Mouse (Mus musculus) kidney, postnatal 36 days (tissue): ENCODE results near the gene Ccp110.

Experiments used
- DNase-seq, 2 experiments: peaks; one replicate each; pipeline ENCODE4 v3.0.0; 2021 to 2022; ENCODE audit warnings: mixed read lengths in 2 of 2

Ccp110 gene

DNA sequence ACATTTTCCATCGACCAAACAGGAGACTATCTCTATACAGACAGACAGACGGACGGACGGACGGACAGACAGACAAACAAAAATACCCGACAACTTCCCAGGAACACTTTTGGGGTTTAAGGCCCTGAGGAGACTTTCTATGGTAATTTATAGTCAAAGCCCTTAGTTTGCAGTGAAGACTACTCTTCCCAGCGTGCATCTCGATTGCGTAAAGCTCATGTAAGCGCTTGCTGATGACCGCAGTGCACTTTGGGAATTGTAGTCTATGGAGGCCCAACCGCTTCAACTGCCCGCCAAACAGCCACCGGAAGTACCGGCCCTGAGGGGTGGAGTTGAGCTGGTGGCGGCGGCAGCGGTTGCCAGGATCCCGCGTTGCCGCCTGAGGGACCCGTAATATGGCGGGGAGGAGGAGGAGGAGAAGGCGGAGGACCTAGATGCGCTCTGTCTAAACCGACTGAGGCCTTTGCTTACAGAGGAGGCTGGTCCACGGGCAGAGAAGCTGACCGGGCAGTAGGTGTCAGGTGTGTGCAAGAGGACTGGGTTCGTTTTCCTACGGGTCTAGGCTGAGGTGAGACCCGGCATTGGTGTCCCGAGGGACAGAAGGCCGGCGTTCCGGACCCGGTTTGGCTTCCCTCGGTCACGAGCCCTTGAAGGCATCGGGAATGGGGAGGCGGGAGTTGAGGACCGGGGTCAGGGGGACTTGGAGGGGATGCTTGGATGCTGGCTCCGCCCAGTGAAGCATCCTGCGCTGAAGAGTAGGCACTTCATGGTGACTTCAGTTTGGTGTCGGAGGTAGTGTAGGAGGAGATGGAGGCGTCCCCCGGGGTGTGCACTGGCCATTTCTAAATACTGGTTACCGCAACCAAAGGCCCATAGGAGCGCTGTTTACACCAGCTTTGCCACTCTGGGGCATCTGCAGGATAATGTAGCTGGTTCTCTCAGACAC, at the start of gene Ccp110:
Ccp110 (plus strand) TSS at position 325 of the 946 bp plus-strand sequence.
- peak; percentile 95 to 98 for DNase-seq

DNA sequence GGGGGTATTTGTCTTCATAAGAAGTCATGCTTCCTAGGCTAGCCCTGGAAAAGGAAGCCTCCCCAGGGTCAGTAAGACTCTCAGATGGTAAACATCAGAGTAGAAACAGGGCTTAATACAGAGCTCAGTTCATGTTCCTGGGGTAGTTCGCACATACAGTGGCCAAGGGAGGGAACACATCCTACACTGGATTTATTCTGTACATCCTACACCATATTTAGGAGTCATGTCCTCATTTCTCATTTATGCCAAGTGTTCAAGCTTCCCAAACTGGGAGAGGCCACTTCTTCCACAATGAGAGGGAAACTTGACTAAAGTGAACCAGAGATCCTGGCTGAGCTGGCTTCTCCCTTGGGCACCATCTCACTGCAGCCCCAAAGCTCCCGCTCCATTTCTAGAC, 44.6 kb upstream of the Ccp110 start:
- no peak for DNase-seq

DNA sequence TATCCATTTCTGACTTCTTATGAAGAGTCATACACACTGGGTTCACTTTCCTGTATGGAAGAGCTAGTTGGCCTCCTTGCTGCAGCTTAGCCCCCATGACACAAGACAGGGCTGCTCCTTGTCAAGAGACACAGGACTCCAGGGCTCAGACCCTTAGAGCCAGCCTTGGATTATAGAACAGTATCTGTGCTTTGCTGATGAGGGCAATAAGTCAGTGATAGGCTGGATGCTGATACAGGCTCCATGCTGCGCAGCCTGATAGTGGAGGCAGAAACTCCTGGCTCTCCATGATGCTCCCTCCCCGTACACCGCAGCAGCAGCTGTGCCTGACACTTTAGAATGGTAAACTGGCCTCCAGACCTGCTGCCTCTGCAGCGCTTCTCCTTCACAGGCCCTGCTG, 42.2 kb upstream of the Ccp110 start:
- no peak for DNase-seq

DNA sequence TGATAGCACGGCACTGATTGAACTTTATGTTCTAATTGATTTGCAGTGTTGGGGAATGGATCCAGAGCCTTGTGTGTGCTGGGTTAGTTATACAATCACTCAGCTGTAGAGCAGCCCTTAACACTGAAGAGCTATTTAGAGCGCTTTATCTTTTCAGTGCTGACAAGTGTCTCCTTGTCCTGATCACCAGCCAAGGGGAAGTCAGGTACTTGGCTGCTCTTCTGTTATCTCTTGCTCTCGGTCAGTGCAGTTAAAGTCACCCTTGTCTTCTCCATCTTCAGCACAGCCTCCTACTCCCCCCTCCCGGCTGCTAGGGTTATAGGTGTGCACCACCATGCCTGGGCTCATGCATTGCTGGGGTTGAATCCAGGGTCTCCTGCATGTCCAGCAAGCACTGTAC, 35.5 kb upstream of the Ccp110 start:
- no peak for DNase-seq

DNA sequence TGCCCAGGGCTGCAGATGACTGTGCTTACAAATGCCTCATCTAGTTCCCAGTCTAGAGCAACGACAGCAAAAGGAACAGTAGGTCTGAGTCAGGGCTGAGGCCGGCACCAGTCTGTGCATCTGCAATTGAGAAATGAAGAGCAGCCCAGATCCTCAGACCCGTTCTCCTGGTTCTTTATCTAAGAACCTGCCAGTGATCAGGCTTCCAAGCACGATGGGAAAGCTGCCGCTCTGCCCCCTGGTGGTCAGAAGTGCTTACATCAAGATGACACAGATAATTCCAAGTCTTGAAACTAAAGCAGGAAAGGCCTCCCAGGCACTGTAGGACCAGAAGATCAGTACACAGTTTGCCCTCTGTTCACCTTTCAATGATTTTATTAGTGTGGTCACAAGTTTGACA, 24.2 kb upstream of the Ccp110 start:
- DNase-seq, result peak; percentile 60 to 90

DNA sequence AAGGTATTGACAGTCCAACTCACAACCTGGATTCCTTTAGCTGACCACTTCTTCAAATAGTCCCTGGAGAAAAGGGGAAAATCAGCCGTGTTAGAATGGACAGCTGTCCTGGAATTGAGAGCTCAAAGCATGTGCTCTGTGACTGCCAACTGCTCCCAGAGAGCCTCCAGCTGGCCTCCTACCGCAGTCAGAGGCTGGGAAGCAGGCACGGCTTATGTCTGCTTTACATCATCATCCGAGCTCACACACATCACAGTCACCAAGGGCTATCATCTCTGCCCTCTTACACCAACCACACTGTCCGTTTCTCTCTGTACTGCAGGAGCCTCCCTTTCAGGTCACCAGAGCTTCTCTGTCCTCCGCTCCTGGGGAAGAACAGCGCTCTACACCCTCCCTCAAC, 23.3 kb upstream of the Ccp110 start:
- no peak for DNase-seq

DNA sequence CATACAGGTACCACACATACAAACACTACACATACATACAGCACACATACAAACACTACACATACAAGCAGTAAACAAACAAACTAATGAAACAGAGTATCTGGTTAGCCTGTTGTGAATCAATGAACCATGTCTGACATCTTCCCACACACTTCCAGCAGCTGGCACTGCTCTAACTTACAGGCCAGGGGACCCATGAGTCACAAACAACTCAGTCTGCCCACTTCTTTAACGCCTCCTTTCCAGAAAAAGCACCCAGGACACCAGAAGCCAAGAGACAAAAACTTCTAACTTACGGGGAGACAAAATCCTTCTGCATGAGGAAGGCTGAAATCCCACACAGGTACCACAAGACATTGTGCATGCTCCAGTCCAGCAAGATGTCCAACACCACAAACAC, 21.1 kb upstream of the Ccp110 start:
- DNase-seq, result no peak

DNA sequence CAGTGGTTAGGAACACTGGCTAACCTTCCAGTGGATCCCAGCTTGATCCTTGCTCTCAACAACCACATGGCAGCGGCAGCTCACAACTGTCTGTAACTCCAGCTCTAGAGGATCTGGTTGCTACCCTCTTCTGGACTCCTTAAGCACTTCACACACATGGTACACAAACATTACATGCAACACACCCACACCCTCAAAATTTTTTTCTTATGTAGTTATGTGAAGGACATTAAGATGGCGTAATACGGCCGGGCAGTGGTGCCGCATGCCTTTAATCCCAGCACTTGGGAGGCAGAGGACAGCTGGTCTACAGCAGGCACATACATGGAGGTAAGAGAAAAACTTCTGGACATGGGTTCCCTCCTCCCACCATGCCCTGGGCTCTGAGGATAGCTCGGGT, 16.2 kb upstream of the Ccp110 start:
- no peak for DNase-seq

DNA sequence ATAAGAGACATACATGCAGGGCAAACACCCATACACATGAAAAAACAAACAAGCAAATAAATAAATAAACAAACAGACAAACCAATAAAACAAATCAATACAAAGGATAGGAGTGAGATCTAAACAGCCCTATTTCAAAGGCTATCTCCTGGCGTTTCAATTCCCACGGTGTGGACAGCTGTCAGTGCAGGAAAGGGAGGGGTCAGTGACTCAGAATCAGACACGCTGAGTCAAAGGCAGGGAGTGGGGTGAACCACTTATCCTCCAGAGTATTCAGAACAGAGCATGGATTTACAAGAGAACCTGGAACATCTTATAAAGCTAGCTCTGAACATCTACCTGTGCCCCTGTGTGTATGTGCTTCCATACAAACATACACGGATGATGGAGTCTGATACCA, 15.2 kb upstream of the Ccp110 start:
- DNase-seq, result no peak

DNA sequence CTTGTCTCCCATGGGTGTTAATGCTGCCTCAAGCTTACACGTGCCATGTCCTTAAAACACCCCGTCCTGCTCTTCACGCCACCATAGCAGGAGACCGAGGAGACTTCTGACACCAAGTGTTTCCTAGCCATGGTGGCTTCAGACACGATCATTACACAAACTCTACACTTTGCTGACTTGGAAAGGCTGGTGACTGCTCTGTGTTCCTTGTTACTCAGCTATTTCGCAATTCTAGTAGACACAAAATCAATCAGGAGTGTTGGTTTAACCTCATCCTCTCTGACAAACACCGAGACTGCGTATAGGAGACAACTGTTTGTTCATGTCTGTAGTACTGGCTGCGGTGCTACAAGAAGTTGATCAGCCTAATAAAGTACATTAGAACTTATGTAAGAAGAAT, 13.5 kb upstream of the Ccp110 start:
- DNase-seq, result no peak

DNA sequence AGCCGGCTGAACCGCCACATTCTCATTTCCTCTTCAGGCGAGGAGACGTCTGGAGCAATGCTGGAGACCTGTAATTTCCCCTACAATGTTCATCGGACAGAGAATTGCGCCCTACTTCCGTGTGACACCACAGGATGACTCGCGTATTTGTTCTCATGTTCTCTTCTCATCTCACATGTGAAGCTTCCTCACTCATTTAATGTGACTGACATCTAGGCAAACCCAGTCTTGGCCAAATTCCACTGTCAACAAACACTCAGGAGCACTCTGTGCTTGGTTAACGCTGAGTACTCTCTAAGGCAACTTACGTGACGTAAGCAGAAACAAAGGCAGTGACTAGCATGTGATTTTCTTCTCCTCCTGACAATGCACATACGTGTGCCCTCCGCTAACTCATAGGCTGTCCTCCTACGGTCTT, 9.2 kb upstream of the Ccp110 start:
- peak; percentile 28 to 52 for DNase-seq

DNA sequence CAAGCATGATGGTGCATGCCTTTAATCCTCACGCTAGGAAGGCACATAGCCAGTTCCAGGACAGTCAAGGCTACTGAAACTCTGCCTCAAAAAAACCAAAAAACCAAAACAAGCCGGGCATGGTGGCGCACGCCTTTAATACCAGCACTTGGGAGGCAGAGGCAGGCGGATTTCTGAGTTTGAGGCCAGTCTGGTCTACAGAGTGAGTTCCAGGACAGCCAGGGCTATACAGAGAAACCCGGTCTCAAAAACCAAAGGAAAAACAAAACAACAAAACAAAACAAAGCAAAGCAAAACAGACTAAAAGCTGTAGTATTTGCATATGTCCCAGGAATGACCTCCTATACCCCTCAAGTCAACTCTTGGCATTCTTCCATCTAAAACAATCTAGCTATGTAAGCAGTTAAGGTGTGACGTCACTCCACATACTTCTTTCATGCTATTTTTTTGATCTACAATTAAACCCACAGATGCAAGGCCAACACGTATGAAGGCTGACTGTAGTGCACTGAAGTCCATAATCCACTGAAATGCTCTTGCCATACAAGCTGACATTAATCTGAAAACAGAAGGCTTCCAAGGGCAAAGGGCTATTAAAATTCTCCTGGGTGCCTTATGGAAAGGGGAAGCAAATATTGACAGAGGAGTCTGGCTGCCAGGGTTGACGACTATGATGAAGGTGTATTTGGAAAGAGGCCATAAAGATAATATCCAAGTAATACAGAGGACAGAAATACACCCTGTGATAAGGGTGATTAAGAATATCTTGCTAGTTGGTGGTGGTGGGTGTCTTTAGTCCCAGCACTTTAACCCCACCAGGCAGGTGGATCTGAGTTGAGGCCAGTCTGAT, 8.1 kb upstream of the Ccp110 start:
- no peak for DNase-seq

DNA sequence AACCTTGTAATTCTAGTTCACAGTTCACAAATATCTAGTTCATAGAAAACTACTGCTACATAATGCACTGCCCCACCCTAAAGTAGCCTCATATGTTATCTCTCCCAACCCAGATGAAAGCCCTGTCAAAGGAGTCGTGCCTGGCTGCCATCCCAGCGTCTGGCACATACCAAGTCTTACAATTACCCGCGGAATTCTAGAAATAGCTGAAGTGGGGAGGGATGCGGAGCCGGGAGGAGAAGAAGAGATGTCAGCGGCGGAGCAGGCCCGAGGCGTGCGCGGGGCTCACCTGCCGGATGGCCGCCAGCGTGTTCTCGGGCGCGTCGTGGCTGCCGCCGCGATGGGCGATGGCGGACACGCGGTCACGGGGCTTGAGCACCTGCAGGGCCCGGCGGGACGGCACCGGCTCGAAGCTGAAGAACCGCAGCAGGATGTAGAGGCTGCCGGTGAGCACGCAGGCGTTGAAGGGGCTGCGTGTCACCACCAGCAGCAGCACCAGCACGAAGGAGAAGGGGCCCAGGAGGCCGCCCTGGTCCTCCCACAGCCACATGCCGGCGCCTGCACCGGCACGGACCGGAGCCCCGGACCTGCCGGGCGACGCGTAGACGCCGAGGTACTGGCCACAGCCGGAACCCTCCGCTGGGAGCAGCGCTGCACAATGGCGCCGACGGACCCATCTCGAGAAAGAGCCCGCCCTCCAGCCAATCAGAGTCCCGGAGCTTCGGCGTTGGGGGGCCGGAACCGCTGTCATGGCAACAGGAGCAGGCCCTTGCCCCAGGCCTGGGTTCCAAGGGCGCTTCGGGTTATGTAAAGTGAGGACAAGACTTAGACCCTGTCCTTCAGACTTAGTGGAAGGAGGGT, 7.0 kb upstream of the Ccp110 start, which contains the start of gene Gde1:
Gde1 (minus strand) TSS at position 678 of the 861 bp plus-strand sequence.
- DNase-seq, result peak; percentile 97 to 98

DNA sequence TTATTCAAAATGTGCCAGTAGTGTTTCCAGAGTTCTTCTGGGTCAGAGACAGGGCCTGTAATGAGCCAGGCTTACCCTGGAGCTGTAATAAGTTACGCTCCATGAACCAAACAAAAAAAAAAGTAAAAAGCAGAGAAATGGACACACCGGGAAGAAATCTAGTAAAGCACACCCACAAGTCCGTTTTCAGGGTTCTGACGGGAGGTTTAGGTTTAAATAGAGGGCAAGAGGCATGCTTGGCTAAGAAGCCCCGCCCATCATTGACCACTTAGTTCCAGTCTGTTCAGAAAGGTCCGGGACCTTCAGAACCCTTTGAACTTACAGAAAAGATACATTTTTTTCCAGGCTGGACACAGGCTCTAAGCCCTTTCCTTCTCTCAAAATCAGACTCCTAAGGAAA, 6.3 kb upstream of the Ccp110 start:
- DNase-seq, result no peak

DNA sequence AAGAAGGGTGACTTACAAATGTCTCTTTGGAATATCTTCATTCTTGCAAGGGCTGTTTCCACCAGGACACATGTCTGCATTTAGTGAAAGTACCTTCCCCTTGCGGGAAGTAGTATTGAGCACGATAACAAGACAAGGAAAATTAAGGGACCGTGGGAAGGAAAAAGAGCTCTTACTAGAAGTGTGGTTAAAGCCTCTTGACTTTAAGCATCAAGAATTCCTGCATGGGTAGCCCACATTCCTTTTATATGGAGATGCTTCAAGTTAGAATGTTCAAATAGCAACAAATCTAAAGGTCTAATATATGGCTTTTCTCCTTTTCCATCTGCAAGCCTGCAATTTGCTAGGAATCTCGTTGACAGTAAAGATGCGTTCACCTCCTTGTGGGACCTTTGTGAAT, 5.9 kb upstream of the Ccp110 start:
- no peak for DNase-seq

DNA sequence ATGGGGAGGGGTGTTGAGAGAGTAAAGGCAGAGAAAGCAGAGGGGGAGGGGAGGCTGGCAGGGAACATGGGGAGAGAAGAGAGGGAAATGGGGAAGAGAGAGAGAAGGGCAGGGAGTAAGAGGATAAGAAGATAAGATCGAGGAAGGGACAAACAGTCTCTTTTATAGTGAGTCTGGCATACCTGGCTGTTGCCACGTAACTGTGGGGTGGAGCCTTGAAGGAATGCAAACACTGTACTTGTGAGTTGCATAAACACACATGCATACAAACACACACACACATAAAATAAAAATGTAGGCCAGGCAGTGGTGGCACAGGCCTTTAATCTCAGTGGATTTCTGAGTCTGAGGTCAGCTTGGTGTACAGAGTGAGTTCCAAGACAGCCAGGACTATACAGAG, 5.1 kb upstream of the Ccp110 start:
- DNase-seq, result no peak

DNA sequence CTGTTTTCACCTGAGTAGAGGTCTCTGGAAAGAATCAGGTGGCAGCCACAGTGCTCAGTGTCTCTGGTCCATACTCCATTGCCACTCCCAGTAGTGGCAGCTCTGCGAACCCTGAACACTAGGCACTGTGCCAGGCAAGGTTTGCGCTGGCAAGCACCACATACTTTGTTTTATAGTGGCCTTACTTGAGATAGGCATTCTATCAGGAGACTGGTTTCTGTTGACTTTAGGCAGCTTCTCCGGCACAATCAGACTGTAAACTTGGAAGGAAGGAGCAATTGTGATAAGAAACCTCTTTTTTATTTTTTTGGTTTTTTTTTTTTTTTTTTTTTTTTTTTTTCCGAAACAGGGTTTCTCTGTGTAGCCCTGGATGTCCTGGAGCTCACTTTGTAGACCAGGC, 4.3 kb upstream of the Ccp110 start:
- DNase-seq, result peak; percentile 72 to 84

DNA sequence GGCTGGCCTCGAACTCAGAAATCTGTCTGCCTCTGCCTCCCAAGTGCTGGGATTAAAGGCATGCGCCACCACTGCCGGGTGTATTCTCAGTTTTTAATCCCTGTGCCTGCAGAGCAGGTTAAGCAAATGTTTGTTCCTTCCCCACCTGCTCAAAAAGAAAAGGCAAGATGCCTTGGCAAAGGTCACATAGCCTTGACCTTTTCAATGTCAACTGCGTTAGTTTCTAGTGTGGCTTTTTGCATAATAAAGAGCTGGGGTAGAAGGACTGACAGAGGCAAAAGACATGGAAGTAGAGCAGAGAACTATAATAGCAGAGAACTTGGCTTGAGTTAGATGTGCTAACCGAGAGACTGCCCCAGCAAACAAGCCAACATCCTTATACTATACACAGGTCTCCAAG, 1.6 kb upstream of the Ccp110 start:
- DNase-seq, result no peak

DNA sequence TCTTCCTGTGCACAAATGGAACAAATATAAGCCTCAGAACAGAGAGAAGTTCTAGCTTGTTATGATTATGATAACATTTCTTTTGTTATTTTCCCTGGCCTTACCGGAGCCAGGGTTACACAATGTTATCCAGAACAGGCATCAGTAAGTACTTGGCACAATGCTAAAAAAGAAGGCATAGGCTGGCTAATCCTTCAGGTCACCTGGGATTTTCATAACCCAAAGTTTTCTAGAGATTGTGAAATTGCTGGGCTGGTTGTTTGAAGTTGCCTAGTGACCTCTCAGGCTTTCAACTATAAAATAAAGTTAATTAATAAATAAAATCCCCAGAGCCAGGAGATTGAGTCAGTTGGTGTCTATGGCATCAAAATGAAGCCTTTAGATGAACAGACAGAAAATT, 2.5 kb downstream of the Ccp110 start:
- DNase-seq, result no peak

DNA sequence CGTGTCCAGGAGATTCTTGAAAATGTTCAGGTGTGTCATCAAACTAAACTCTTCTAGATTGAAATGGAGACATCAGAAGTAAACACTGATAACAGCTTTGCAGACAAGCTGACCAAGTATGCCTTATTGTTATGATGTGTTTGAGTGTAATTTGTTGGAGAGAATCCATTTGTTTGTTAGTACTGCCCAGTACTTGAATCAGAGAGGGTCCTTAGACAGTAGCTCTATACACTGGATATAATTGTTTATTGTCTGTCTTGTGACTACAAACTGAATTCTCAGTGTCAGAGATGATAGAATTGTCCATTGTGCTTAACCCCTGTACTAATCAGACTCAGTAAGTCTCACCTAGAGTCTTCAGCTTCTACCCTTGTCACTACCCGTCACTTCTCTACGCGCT, 5.7 kb downstream of the Ccp110 start:
- DNase-seq, result no peak

DNA sequence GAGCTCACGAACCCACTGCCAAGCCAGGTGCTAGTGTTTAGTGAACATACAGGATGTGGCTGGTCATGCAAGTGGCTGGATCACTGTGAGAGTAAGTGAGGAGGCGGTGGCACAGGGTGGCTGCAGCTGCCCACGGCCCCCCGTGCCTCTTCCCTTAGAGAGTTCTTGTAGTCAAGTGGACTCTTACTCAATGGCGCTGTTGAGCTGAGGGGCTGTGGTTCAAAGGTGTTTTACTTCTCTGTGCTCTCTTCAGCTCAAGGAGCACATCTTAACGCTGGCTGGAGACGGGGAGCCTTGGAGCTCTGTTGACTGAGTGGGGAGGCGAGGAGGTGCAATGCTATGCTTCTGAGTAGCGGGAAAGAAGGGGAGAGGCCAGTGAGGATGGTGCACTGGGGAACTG, 11.6 kb downstream of the Ccp110 start:
- no peak for DNase-seq

DNA sequence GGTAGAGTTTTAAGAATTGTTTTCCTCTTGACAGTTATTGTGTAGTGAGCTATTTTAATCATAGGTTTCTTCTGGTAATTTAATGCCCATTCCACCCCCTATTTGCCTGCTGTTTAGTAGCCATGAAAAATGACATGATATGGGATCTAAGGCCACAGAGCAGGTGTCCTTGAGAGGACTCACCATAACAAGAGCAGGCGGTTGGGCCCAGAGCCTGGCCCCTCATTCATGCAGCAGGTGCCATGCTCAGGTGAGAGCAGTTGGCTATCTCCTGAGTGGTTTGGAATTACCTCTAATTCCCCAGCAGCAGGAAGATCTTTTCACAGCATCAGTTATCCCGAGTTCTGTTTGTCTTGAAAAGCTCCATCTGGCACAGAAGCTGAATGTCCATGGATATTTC, 13.1 kb downstream of the Ccp110 start:
- no peak for DNase-seq
